Comparison of ENCODE assay signal across 23 mouse cellular contexts in genomic region chr1:96362713-96363441, GRCm38 (mm10).
DNase-seq lines count a peak whose midpoint lies in the region; ATAC-seq lines count a peak whose summit lies in the region.
"Had no signal": no experiment of that assay in that cellular context is flagged by ENCODE, and none has a peak within 500 bp of the region (broad histone marks: within the 10 kb centered on the region; RNA-seq: fewer than 3 reads in every experiment).

No protein-coding gene starts in this region.

- no peak overlapping the region for H3K4me2 ChIP-seq in intestine, embryonic 16.5 days (ENCODE audit: low read depth, low read length)
- H3K4me2 ChIP-seq in intestine, embryonic 15.5 days (replicated peaks), result no peak overlapping the region
- no peak overlapping the region for H3K4me2 ChIP-seq in limb, embryonic 13.5 days (replicated peaks)
- H3K4me2 ChIP-seq in neural tube, embryonic 15.5 days, result no peak overlapping the region
- H3K4me2 ChIP-seq: embryonic facial prominence, embryonic 15.5 days; forebrain, embryonic 15.5 days; heart, embryonic 12.5 days; kidney, embryonic 15.5 days; liver, embryonic 12.5 days; midbrain, embryonic 12.5 days had no signal

- H3K4me3 ChIP-seq in intestine, embryonic 16.5 days (ENCODE audit: low read length), result no peak overlapping the region
- no peak overlapping the region for H3K4me3 ChIP-seq in intestine, embryonic 15.5 days (replicated peaks)
- H3K4me3 ChIP-seq in limb, embryonic 13.5 days, result no peak overlapping the region
- no peak overlapping the region for H3K4me3 ChIP-seq in neural tube, embryonic 15.5 days (replicated peaks)
- H3K4me3 ChIP-seq: embryonic facial prominence, embryonic 15.5 days; forebrain, embryonic 15.5 days; heart, embryonic 12.5 days; hindbrain, embryonic 10.5 days; kidney, embryonic 15.5 days; liver, embryonic 12.5 days; midbrain, embryonic 12.5 days had no signal

- WGBS in intestine, embryonic 16.5 days, result 50% methylated on average over 2 of the region's 2 CpGs
- 36% methylated on average over 2 of the region's 2 CpGs for WGBS in intestine, embryonic 15.5 days
- WGBS in limb, embryonic 13.5 days, result 26% methylated on average over 2 of the region's 2 CpGs
- WGBS in neural tube, embryonic 15.5 days, result 23% methylated on average over 2 of the region's 2 CpGs

- H3K27ac ChIP-seq in intestine, embryonic 16.5 days (ENCODE audit: low read length), result no peak overlapping the region
- H3K27ac ChIP-seq in intestine, embryonic 15.5 days, result no peak overlapping the region
- no peak overlapping the region for H3K27ac ChIP-seq in limb, embryonic 13.5 days
- no peak overlapping the region for H3K27ac ChIP-seq in neural tube, embryonic 15.5 days (replicated peaks)
- H3K27ac ChIP-seq: embryonic facial prominence, embryonic 15.5 days; forebrain, embryonic 15.5 days; hindbrain, embryonic 10.5 days; kidney, embryonic 15.5 days; liver, embryonic 12.5 days; midbrain, embryonic 12.5 days; stomach, postnatal 0 days had no signal

- H3K36me3 ChIP-seq in intestine, embryonic 16.5 days (ENCODE audit: control insufficient read depth, insufficient read depth, low read length), result no peaks in the 10 kb centered on the region
- no peaks in the 10 kb centered on the region for H3K36me3 ChIP-seq in intestine, embryonic 15.5 days
- H3K36me3 ChIP-seq in limb, embryonic 13.5 days, result no peaks in the 10 kb centered on the region
- H3K36me3 ChIP-seq in neural tube, embryonic 15.5 days, result no peaks in the 10 kb centered on the region
- H3K36me3 ChIP-seq: embryonic facial prominence, embryonic 15.5 days; forebrain, embryonic 15.5 days; heart, embryonic 12.5 days; hindbrain, embryonic 10.5 days; kidney, embryonic 15.5 days; liver, embryonic 12.5 days; midbrain, embryonic 12.5 days had no signal

- no peaks in the 10 kb centered on the region for H3K27me3 ChIP-seq in intestine, embryonic 16.5 days (replicated peaks; ENCODE audit: control insufficient read depth, insufficient read depth, low read length)
- H3K27me3 ChIP-seq in intestine, embryonic 15.5 days (replicated peaks), result no peaks in the 10 kb centered on the region
- H3K27me3 ChIP-seq in limb, embryonic 13.5 days, result no peaks in the 10 kb centered on the region
- no peaks in the 10 kb centered on the region for H3K27me3 ChIP-seq in neural tube, embryonic 15.5 days (replicated peaks)
- H3K27me3 ChIP-seq: embryonic facial prominence, embryonic 15.5 days; forebrain, embryonic 15.5 days; heart, embryonic 12.5 days; kidney, embryonic 15.5 days; liver, embryonic 12.5 days; midbrain, embryonic 12.5 days had no signal

- H3K4me1 ChIP-seq in intestine, embryonic 16.5 days (ENCODE audit: control insufficient read depth, insufficient read depth, low read length), result no peaks in the 10 kb centered on the region
- H3K4me1 ChIP-seq in intestine, embryonic 15.5 days (replicated peaks), result no peaks in the 10 kb centered on the region
- no peaks in the 10 kb centered on the region for H3K4me1 ChIP-seq in limb, embryonic 13.5 days
- no peaks in the 10 kb centered on the region for H3K4me1 ChIP-seq in neural tube, embryonic 15.5 days
- H3K4me1 ChIP-seq: embryonic facial prominence, embryonic 15.5 days; forebrain, embryonic 15.5 days; heart, embryonic 12.5 days; hindbrain, embryonic 10.5 days; kidney, embryonic 15.5 days; liver, embryonic 12.5 days; midbrain, embryonic 12.5 days had no signal

- peak; percentile 2 to 18 for DNase-seq in adrenal gland, adult (ENCODE audit: inconsistent age in 2 of 2, low spot score in 1 of 2)
- no peak for DNase-seq in adrenal gland, postnatal 10 days
- no peak for DNase-seq in layer of hippocampus, adult 8-10 months (ENCODE audit: low spot score in 2 of 2)
- DNase-seq in cerebellum, postnatal 25 days, result no peak
- DNase-seq: cerebellum, adult 11 months; cerebellum, postnatal 10 days; gastrocnemius, postnatal 10 days; heart, postnatal 10 days; left cerebral cortex, postnatal 4 days; lung, adult 18-20 months; lung, postnatal 10 days had no signal

- H3K9ac ChIP-seq in intestine, embryonic 16.5 days (ENCODE audit: low read depth, low read length), result no peak overlapping the region
- H3K9ac ChIP-seq in intestine, embryonic 15.5 days, result no peak overlapping the region
- H3K9ac ChIP-seq in limb, embryonic 13.5 days, result no peak overlapping the region
- no peak overlapping the region for H3K9ac ChIP-seq in neural tube, embryonic 15.5 days (replicated peaks)
- H3K9ac ChIP-seq: embryonic facial prominence, embryonic 15.5 days; forebrain, embryonic 15.5 days; heart, embryonic 12.5 days; kidney, embryonic 15.5 days; liver, embryonic 12.5 days; midbrain, embryonic 12.5 days had no signal

- ATAC-seq in intestine, embryonic 16.5 days, result peak; percentile 72; the same call in 1 of the 2 replicates
- ATAC-seq in intestine, embryonic 15.5 days, result no peak; the same call in 1 of the 2 replicates
- ATAC-seq in limb, embryonic 13.5 days (ENCODE audit: low FRiP score, low read depth), result peak; percentile 57; the same call in 1 of the 2 replicates
- peak; percentile 72 for ATAC-seq in neural tube, embryonic 15.5 days (ENCODE audit: low FRiP score)
- ATAC-seq: forebrain, embryonic 15.5 days; liver, embryonic 12.5 days had no signal

- H3K9me3 ChIP-seq in intestine, embryonic 16.5 days (ENCODE audit: control insufficient read depth, low read length), result no peaks in the 10 kb centered on the region
- no peaks in the 10 kb centered on the region for H3K9me3 ChIP-seq in intestine, embryonic 15.5 days
- H3K9me3 ChIP-seq in limb, embryonic 13.5 days, result no peaks in the 10 kb centered on the region
- H3K9me3 ChIP-seq in neural tube, embryonic 15.5 days (replicated peaks), result no peaks in the 10 kb centered on the region
- H3K9me3 ChIP-seq: embryonic facial prominence, embryonic 15.5 days; forebrain, embryonic 15.5 days; heart, embryonic 12.5 days; hindbrain, embryonic 10.5 days; kidney, embryonic 15.5 days; liver, embryonic 12.5 days; midbrain, embryonic 12.5 days had no signal

Comparison
In these comparisons a context has a peak if more than half of its experiments do, and no peak if none do; other contexts are left out.
1. DNase-seq: peak in adrenal gland, adult (2 of 2); none in adrenal gland, postnatal 10 days (single experiment), layer of hippocampus, adult 8-10 months (0 of 2) and cerebellum, postnatal 25 days (0 of 2).